Mouse (Mus musculus) gastrocnemius, adult 2 months (tissue): ENCODE measurements around the gene Lhfpl2. TPM values are rescaled to one million over a fixed set of nuclear protein-coding genes. Genes with fewer than 3 reads are reported as not detected.

Experiments
- DNase-seq: peaks from one replicate; pipeline ENCODE4 v3.0.0; 2022
- H3K27ac ChIP-seq: fragments of 200-600 bp; 2 replicates; pipeline ENCODE4 v1.8.1; 2022; ENCODE audit warnings: mild to moderate bottlenecking
- H3K4me3 ChIP-seq: fragments of 200-600 bp; 2 replicates; pipeline ENCODE4 v1.8.1; 2022; ENCODE audit warnings: mild to moderate bottlenecking, moderate library complexity
- CTCF ChIP-seq: fragments of 200-600 bp; IDR thresholded peaks from 2 replicates; pipeline ENCODE4 v1.8.1; 2022; ENCODE audit warnings: antibody characterized with exemption, mild to moderate bottlenecking, moderate library complexity
- intact Hi-C: fragments of 180-260 bp; cut with DNase I; formaldehyde crosslinking; loops from one replicate; pipeline ENCODE4 v1.15.1; 2025
- total RNA-seq, 2 experiments: library from RNA; stranded (reverse); gene quantifications; 2 replicates each; pipeline ENCODE4 v1.2.3; 2021

Gene Lhfpl2
- total RNA-seq, 2 experiments from 2014 or later, result 1.5 to 4.2 TPM

DNA sequence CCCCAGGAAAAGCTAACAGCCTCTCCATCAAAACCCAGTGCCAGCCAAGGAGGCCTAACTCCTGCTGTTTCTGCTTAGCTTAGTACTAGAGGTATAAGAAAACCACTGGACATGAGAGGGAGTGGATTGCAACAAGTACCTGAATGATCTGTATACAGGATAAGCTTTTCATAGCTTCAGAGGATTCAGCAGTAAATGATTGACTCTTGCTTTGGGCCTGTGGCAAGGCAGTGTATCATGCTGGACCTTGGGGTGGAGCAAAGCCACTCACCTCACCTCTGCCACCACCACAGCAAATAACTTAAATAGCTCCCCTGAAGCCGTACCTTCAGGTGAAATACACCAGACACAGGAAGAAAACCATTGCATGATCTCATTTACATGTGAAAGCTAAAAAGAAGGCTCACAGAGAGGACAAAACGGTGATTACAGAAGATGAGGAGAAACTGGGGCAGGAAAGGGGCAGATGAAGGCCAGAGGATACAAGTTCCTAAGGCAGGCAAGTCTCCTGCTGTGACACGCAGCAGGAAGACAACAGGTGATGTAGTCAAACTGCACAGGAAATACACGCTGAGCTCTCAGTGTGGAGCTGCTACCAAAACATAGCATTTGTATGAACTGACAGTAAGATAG lies 184.4 kb downstream of the Lhfpl2 start:
- Histone ChIP-seq H3K27ac (no peak overlapping the region), H3K4me3 (no peak overlapping the region)
- no peak for TF ChIP-seq CTCF
- intact Hi-C loops, result no loop called here
- no peak for DNase-seq

DNA sequence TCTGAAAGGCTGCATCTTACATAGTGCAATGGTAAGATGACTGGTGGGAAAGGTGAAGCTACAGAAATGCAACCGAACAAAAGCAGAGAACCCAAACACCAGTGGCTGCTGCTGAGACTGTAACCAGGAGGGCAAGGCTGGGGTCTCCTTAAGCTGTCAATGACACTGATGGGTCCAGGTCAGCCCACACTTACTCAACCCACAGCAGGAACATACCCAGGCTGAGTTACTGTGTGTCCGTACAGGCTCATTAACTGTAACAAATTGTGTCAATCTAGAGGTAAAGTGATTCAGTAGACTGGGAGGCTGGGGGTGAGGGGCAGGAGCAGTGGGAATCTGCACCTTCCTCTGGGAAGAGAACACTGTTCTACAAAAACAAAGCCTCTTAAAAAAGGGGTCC lies 185.3 kb downstream of the Lhfpl2 start:
- no peak overlapping the region for H3K27ac ChIP-seq
- no peak overlapping the region for H3K4me3 ChIP-seq
- TF ChIP-seq CTCF, result no peak
- intact Hi-C loops, result no loop called here
- DNase-seq, result no peak

Other genes starting within 250 kb of the Lhfpl2 start
- gene Scamp1, start 228.1 kb downstream of the Lhfpl2 start, total RNA-seq, result 10 to 100 TPM; 16.6 to 20.3 TPM